Mouse (Mus musculus) urinary bladder, postnatal 36 days (tissue): ENCODE data around the gene Rnaseh2b.

Source experiments
- DNase-seq, 2 experiments: peaks; one replicate each; pipeline ENCODE4 v3.0.0; 2022; ENCODE audit warnings: low spot score in 2 of 2, mixed read lengths in 1 of 2

Rnaseh2b gene

GRCm38 (mm10) chr14:62361263-62361980 lies 69.0 kb downstream of the Rnaseh2b start:
- DNase-seq = no peak

DNA sequence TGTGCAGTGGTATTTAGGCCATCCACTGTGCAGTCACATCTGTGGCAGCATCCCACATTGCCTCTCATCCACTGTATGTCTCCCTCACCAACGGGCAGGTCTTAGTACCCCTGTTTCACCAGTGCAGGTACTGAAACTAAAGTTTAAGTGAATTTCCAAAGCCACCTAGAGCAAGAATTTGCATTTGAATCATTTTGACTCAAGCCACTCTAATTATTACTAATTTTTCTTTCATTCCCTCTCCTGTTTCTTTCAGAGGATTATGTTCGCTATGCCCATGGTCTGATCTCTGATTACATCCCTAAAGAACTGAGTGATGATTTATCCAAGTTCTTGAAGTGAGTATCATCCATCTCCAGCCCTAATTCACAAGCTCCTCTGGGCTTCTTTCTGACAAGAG lies 71.4 kb downstream of the Rnaseh2b start:
- no peak for DNase-seq

DNA sequence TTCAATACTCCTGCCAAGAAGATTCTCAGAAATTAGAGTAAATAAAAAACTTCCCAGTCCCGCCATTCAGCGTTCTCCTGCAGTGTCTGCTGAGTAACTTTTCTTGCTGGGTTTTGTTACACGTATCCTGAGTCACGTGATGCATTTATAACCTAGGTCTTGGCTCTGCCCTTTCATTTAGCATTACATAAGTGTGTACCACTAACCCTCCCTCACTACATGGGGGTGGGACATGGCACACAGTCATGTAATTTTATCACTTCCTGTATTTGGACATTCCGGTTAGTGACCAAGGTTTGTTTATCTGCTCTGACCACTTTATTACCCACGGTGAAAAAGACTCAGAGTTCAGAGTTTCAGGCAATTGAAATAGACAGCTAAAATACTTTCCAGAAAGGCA lies 78.4 kb downstream of the Rnaseh2b start:
- DNase-seq = peak; percentile 52 to 59

- no peak for DNase-seq
Measured at GRCm38 (mm10) chr14:62374001-62374400, 81.6 kb downstream of the Rnaseh2b start.

GRCm38 (mm10) chr14:62375694-62376093 lies 83.3 kb downstream of the Rnaseh2b start:
- DNase-seq = no peak

- DNase-seq = no peak
Measured at GRCm38 (mm10) chr14:62376115-62376514, 83.7 kb downstream of the Rnaseh2b start.

- DNase-seq = no peak
Measured at GRCm38 (mm10) chr14:62379391-62379790, 87.0 kb downstream of the Rnaseh2b start.

GRCm38 (mm10) chr14:62380606-62381005 lies 88.2 kb downstream of the Rnaseh2b start:
- no peak for DNase-seq

- no peak for DNase-seq
Measured at GRCm38 (mm10) chr14:62383109-62383508, 90.7 kb downstream of the Rnaseh2b start.

DNA sequence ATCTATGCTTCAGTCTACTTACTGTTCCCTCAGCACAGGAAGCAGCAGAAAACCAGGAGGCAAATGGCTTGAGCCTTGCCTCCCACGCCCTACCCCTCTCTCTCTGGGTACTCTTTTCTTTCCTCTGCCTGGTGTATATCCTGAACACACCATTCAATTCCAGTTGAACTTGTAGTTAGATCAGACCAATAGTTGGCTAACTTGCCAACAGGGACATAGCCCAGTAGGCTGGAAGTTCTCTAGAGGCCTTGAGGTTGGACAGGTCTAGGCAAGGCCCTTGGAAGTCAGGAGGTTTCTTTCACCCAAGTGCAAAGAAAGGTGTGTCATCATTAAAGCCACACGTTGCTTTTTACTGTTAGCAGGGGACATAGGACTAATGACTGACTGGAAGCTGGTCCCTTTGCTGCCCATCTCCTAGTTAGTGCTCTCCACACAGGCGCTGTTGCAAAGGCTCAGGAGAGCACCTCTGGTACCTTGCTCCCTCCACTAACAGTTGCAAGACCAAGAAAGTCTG lies 91.5 kb downstream of the Rnaseh2b start:
- DNase-seq = no peak

DNA sequence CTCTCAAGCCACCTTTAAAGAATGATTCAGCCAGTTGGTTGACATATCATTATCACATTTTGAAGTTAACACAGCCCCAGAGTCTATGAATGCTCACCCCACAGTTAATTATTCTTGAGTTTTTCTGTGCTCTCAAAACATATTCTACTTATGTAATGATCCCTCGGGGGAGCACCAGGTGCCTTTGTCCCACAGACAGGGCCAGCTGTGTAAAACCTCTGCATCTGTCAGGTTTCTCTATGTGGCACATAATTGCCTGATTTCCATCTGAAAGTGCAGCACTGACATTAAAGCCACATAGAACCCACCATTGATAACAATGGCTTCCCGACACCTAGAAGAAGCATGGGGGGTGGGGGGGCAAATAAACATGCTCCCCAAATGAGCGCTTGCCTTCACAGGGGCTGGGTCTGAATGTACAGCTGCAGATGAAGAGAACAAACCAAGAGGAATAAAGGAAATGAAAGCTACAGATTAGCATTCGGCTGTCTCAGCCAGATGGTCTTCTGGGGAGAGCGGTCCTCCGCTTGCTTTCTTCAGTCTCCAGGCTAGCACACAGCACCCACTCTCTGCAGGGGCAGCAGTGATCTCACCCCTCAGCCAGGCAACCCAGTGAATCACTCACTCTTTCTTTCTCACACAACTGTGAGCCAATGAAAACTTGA lies 96.8 kb downstream of the Rnaseh2b start:
- no peak for DNase-seq

- DNase-seq = no peak
Measured at GRCm38 (mm10) chr14:62389729-62390536, 97.5 kb downstream of the Rnaseh2b start.

DNA sequence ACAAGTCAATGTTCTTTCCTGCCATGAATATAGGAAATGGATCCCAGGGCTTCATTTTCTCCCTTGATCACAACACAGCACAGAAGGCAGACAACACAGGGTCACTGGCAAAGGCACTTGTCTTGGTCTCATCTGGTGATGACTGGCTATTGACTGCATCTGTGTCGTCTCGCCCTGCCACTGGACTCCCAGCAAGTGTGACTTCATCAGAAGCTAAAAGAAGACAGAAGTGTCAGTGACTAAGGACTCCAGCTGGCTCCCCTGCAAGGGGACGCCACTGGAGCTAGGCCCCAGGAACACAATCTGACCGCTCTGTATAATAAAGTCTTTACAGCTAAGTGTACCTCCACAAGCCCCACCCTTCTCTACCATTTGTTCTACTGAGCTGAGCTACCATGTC lies 100.4 kb downstream of the Rnaseh2b start:
- DNase-seq = no peak

DNA sequence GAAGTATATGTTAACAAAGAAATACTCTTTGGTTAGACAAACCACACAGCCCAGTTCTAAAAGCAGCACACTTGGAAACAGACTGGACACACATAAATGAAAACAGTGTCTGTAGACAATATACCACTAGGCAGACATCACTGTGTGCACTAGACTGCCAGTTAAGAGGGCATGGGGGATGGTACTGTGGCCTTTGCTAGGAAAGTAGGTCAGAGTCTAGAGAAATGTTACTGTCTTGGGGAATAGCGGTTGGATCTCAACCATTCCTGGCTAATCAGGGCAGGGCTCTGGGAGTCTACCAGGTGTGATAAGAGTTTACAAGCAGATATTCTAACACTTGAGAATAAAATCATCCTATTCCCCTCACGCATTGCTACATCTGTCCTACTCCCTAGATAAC lies 103.0 kb downstream of the Rnaseh2b start:
- no peak for DNase-seq

DNA sequence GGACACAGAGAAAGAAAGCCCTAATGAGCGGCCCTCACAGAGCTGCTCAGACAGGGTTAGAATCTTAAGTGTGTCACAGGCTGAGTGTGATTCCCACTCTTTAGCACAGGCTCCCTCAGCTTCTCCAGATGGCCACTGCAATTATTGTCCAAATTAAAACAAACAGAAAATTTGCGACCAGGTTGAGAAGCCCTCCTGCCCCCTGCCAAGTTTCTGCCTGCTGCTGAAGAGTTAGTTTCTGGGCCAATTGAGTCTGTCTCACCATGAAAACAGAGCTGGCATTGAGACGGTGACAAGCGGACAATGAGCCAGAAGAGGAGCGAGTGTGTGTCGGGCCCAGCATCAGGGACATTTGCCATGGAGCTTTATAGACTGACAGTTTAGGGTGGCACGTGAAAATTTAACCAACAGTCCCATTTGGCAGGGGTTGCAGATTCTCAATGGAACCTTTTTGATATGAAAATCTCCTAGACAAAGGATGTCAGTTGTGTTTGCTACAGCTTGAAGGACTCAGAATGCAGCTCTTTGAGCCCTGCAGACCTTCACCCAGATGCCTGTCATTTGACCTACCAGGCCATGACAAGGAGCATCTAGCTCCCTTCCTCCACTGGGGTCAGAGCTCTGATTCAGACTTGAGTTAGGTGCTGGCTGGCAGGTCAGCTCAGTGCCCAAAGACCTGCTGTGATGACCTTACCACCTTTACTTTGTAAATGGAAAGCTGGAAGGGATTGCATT lies 123.8 kb downstream of the Rnaseh2b start:
- DNase-seq = no peak

GRCm38 (mm10) chr14:62416742-62417134 lies 124.3 kb downstream of the Rnaseh2b start:
- DNase-seq = no peak

- no peak for DNase-seq
Measured at GRCm38 (mm10) chr14:62417501-62417900, 125.1 kb downstream of the Rnaseh2b start.

DNA sequence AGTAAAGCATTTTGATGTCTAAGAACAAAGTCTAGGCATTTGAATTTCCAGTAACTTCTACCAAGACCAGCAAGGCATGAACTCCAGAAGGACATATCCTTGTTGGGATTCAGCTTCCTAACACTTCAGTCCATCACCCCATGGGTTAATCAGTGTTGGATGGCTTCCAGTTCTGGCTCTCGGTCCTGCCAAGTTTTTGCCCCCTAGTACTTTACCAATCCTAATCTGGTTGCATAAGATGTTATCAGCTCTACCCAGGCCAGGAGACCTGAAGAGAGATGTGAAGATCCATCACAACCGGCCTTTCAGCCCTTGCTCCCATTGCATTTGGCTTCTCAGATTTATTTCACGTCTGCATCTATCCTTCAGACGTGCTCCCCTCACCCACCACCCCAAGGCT lies 129.9 kb downstream of the Rnaseh2b start:
- DNase-seq = no peak
